ENCODE assay signal across 8 mouse cellular contexts in genomic region chr2:116972614-116972985, GRCm38 (mm10).
DNase-seq lines count a peak whose midpoint lies in the region; ATAC-seq and TF ChIP-seq lines count a peak whose summit lies in the region.

No protein-coding gene starts in this region.

- H3K27ac ChIP-seq in midbrain, postnatal 0 days (ENCODE audit: low read depth, low read length) = peak overlapping the region; percentile 34; the same call in 1 of the 2 replicates
- no peak overlapping the region for H3K27ac ChIP-seq in cerebellum, adult 2 months (ENCODE audit: insufficient read depth, low read length)

- no peak for ATAC-seq in midbrain, postnatal 0 days (ENCODE audit: low FRiP score)

- H3K9ac ChIP-seq in midbrain, postnatal 0 days (replicated peaks; ENCODE audit: low read length, poor library complexity, severe bottlenecking) = no peak overlapping the region

- 2% methylated on average over 6 of the region's 6 CpGs for WGBS in midbrain, postnatal 0 days
- WGBS in cerebellum, adult 2 months = 81% methylated on average over 6 of the region's 6 CpGs

- TF ChIP-seq POLR2A in cerebellum, adult 2 months (IDR thresholded peaks at IDR 0.05; ENCODE audit: borderline replicate concordance, insufficient read depth, low read length) = no peak

- H3K27me3 ChIP-seq in midbrain, postnatal 0 days (ENCODE audit: insufficient read depth, low read length) = no peaks in the 10 kb centered on the region
- H3K27me3 ChIP-seq in cerebellum, adult 2 months (ENCODE audit: control insufficient read depth, insufficient read depth, low read length) = no peaks in the 10 kb centered on the region

- H3K4me1 ChIP-seq in midbrain, postnatal 0 days (ENCODE audit: insufficient read depth, low read length) = peaks cover 8% of the 10 kb centered on the region
- peaks cover 3% of the 10 kb centered on the region; the same call in 1 of the 2 replicates for H3K4me1 ChIP-seq in cerebellum, adult 2 months (ENCODE audit: control insufficient read depth, insufficient read depth, low read length)

- no peaks in the 10 kb centered on the region for H3K9me3 ChIP-seq in midbrain, postnatal 0 days (ENCODE audit: low read length)

- TF ChIP-seq CTCF in midbrain, postnatal 0 days (IDR thresholded peaks at IDR 0.05) = peak; percentile 55
- TF ChIP-seq CTCF in cerebellum, adult 2 months (IDR thresholded peaks at IDR 0.05; ENCODE audit: borderline replicate concordance, insufficient read depth, low read depth, low read length) = no peak

- H3K4me3 ChIP-seq in midbrain, postnatal 0 days (ENCODE audit: low read depth, low read length) = no peak overlapping the region; the same call in 1 of the 2 replicates
- H3K4me3 ChIP-seq in cerebellum, adult 2 months (replicated peaks; ENCODE audit: insufficient read depth, low read depth, low read length) = no peak overlapping the region

- peak; percentile 19 for DNase-seq in adrenal gland, postnatal 14 days
- DNase-seq in adrenal gland, adult 8-10 months = no peak
- peak; percentile 81 for DNase-seq in NIH3T3 (ENCODE audit: low read depth)
- DNase-seq in forelimb bud, embryonic 11.5 days (ENCODE audit: low read depth, low spot score) = peak; percentile 89
- DNase-seq in kidney, postnatal 4 days = peak; percentile 25 to 46
- DNase-seq in midbrain, postnatal 0 days (ENCODE audit: low spot score) = peak; percentile 74
- no peak for DNase-seq in cerebellum, adult 2 months
- DNase-seq in right cerebral cortex, postnatal 14 days = no peak

- H3K36me3 ChIP-seq in midbrain, postnatal 0 days (ENCODE audit: insufficient read depth, low read length) = no peaks in the 10 kb centered on the region

- peak overlapping the region; percentile 35; the same call in 1 of the 2 replicates for H3K4me2 ChIP-seq in midbrain, postnatal 0 days (ENCODE audit: low read depth, low read length, poor library complexity, severe bottlenecking)

Comparison
In these comparisons a context has a peak if more than half of its experiments do, and no peak if none do; other contexts are left out.
1. DNase-seq: peak in adrenal gland, postnatal 14 days (single experiment), NIH3T3 (single experiment), forelimb bud, embryonic 11.5 days (single experiment), kidney, postnatal 4 days (2 of 2) and midbrain, postnatal 0 days (single experiment); none in adrenal gland, adult 8-10 months (single experiment), cerebellum, adult 2 months (0 of 2) and right cerebral cortex, postnatal 14 days (single experiment).